In the genomic region with DNA sequence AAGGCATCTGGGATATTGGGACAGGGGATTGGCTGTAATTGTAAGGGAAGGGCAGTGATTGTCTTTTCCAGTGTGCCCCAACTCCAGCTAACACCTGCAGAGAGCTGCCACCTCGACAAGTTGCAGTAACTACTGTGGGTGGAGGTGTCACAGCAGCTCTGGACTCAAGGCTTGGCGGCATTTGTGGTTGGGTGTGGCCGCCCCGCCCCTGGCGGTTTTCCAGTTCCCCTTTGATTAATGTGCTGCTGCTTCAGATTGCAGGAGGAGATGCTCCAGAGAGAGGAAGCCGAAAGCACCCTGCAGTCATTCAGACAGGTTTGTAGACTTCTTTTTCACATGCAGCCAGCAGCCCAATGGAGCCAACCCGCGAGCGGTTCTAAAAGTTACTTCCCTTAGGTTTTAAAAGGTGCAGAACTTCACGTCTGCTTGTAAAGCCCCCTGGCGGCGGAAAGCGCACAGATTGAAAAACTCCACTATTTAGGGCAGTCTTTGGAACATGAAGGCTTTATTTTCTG, we compare ENCODE assay signal across 8 mouse cellular contexts. TPM values are rescaled to one million over a fixed set of nuclear protein-coding genes. Genes with fewer than 3 reads are reported as not detected.
DNase-seq lines count a peak whose midpoint lies in the region; ATAC-seq lines count a peak whose summit lies in the region.

No protein-coding gene starts in this region.

- peak overlapping the region; percentile 49 for H3K4me3 ChIP-seq in erythroblast, embryonic 14.5 days (replicated peaks)
- H3K4me3 ChIP-seq in embryonic facial prominence, embryonic 12.5 days = peak overlapping the region; percentile 72
- H3K4me3 ChIP-seq in heart, embryonic 10.5 days = peak overlapping the region; percentile 80
- H3K4me3 ChIP-seq in limb, embryonic 13.5 days = peak overlapping the region; percentile 85
- H3K4me3 ChIP-seq in midbrain, embryonic 14.5 days (replicated peaks; ENCODE audit: low read depth, low read length) = peak overlapping the region; percentile 67

- H3K9ac ChIP-seq in embryonic facial prominence, embryonic 12.5 days = peak overlapping the region; percentile 84
- peak overlapping the region; percentile 92 for H3K9ac ChIP-seq in limb, embryonic 13.5 days
- H3K9ac ChIP-seq in midbrain, embryonic 14.5 days (replicated peaks; ENCODE audit: low read length) = peak overlapping the region; percentile 75

- DNase-seq in heart, embryonic 10.5 days (ENCODE audit: low spot score) = peak; percentile 80
- peak; percentile 80 for DNase-seq in kidney, adult 9 months
- peak; percentile 92 for DNase-seq in midbrain, embryonic 14.5 days
- peak; percentile 75 to 81 for DNase-seq in spleen, adult 18-20 months

- peaks cover 23% of the 10 kb centered on the region for H3K4me1 ChIP-seq in erythroblast, embryonic 14.5 days (ENCODE audit: control insufficient read depth)
- peaks cover 16% of the 10 kb centered on the region; the same call in 1 of the 2 replicates for H3K4me1 ChIP-seq in embryonic facial prominence, embryonic 12.5 days
- H3K4me1 ChIP-seq in heart, embryonic 10.5 days = peaks cover 18% of the 10 kb centered on the region
- H3K4me1 ChIP-seq in limb, embryonic 13.5 days = peaks cover 31% of the 10 kb centered on the region
- H3K4me1 ChIP-seq in midbrain, embryonic 14.5 days (ENCODE audit: control insufficient read depth, insufficient read depth, low read length) = peaks cover 13% of the 10 kb centered on the region

- H3K27ac ChIP-seq in embryonic facial prominence, embryonic 12.5 days = peak overlapping the region; percentile 96
- H3K27ac ChIP-seq in heart, embryonic 10.5 days = peak overlapping the region; percentile 94
- peak overlapping the region; percentile 95 for H3K27ac ChIP-seq in limb, embryonic 13.5 days
- peak overlapping the region; percentile 90 for H3K27ac ChIP-seq in midbrain, embryonic 14.5 days (replicated peaks; ENCODE audit: low read depth, low read length)

- peaks cover 73% of the 10 kb centered on the region for H3K27me3 ChIP-seq in erythroblast, embryonic 14.5 days (ENCODE audit: control insufficient read depth)
- no peaks in the 10 kb centered on the region for H3K27me3 ChIP-seq in embryonic facial prominence, embryonic 12.5 days
- H3K27me3 ChIP-seq in heart, embryonic 10.5 days (ENCODE audit: insufficient read depth, poor library complexity, severe bottlenecking) = no peaks in the 10 kb centered on the region
- H3K27me3 ChIP-seq in limb, embryonic 13.5 days = no peaks in the 10 kb centered on the region
- no peaks in the 10 kb centered on the region for H3K27me3 ChIP-seq in midbrain, embryonic 14.5 days (ENCODE audit: control insufficient read depth, insufficient read depth, low read length)

- no peaks in the 10 kb centered on the region for H3K36me3 ChIP-seq in erythroblast, embryonic 14.5 days (ENCODE audit: control insufficient read depth)
- peaks cover 28% of the 10 kb centered on the region for H3K36me3 ChIP-seq in embryonic facial prominence, embryonic 12.5 days
- H3K36me3 ChIP-seq in heart, embryonic 10.5 days = peaks cover 42% of the 10 kb centered on the region
- H3K36me3 ChIP-seq in limb, embryonic 13.5 days = peaks cover 34% of the 10 kb centered on the region
- peaks cover 20% of the 10 kb centered on the region for H3K36me3 ChIP-seq in midbrain, embryonic 14.5 days (ENCODE audit: control insufficient read depth, insufficient read depth, low read length)

- WGBS in embryonic facial prominence, embryonic 12.5 days = 2% methylated on average over 13 of the region's 13 CpGs
- 1% methylated on average over 13 of the region's 13 CpGs for WGBS in heart, embryonic 10.5 days
- WGBS in limb, embryonic 13.5 days = 0% methylated on average over 13 of the region's 13 CpGs
- WGBS in midbrain, embryonic 14.5 days = 0% methylated on average over 13 of the region's 13 CpGs

- peak overlapping the region; percentile 74 for H3K4me2 ChIP-seq in embryonic facial prominence, embryonic 12.5 days (replicated peaks)
- H3K4me2 ChIP-seq in limb, embryonic 13.5 days (replicated peaks) = peak overlapping the region; percentile 66
- H3K4me2 ChIP-seq in midbrain, embryonic 14.5 days (ENCODE audit: low read length) = peak overlapping the region; percentile 80

- ATAC-seq in erythroblast, adult 5-6 weeks (replicated peaks; ENCODE audit: low FRiP score, poor library complexity, severe bottlenecking) = no peak
- ATAC-seq in embryonic facial prominence, embryonic 12.5 days (ENCODE audit: insufficient number of reproducible peaks, insufficient read depth, low FRiP score, low TSS enrichment) = no peak
- ATAC-seq in limb, embryonic 13.5 days (ENCODE audit: low FRiP score, low read depth) = no peak
- no peak for ATAC-seq in midbrain, embryonic 14.5 days (ENCODE audit: low FRiP score, low TSS enrichment)

- H3K9me3 ChIP-seq in erythroblast, embryonic 14.5 days (ENCODE audit: control insufficient read depth, low read length) = peaks cover 2% of the 10 kb centered on the region; the same call in 1 of the 2 replicates
- H3K9me3 ChIP-seq in embryonic facial prominence, embryonic 12.5 days = no peaks in the 10 kb centered on the region
- H3K9me3 ChIP-seq in heart, embryonic 10.5 days = no peaks in the 10 kb centered on the region
- no peaks in the 10 kb centered on the region for H3K9me3 ChIP-seq in limb, embryonic 13.5 days
- H3K9me3 ChIP-seq in midbrain, embryonic 14.5 days (ENCODE audit: control insufficient read depth, low read length) = no peaks in the 10 kb centered on the region

RNA-seq across cellular contexts. Expression of a gene that starts 1.6 kb away (rescaled TPM):
- polyA plus RNA-seq in erythroblast, embryonic 14.5 days (2012) = 3.2 and 3.5 TPM in 2 replicates
- total RNA-seq in erythroblast, adult 5-6 weeks (2015; ENCODE audit: low replicate concordance) = 309 and 388 TPM in 2 replicates
- total RNA-seq in erythroblast, adult 5-6 weeks (2017; ENCODE audit: low replicate concordance) = 216 and 250 TPM in 2 replicates
- 751 and 762 TPM in 2 replicates for polyA plus RNA-seq in embryonic facial prominence, embryonic 12.5 days (2016; fragmentation: Nextera tagmentation; extraction: Ambion mirVana)
- 590 and 679 TPM in 2 replicates for polyA plus RNA-seq in heart, embryonic 10.5 days (2016; fragmentation: Nextera tagmentation; extraction: Ambion mirVana)
- 863 and 871 TPM in 2 replicates for polyA plus RNA-seq in limb, embryonic 13.5 days (2015; fragmentation: Nextera tagmentation; extraction: Ambion mirVana)
- 432 and 607 TPM in 2 replicates for polyA plus RNA-seq in midbrain, embryonic 14.5 days (2014; fragmentation: Nextera tagmentation; extraction: Ambion mirVana)

RNA-seq across cellular contexts. Expression of a gene that starts 30.9 kb away (rescaled TPM):
- polyA plus RNA-seq in erythroblast, embryonic 14.5 days (2012) = 0.05 and 0.15 TPM in 2 replicates
- 8.6 and 9.2 TPM in 2 replicates for total RNA-seq in erythroblast, adult 5-6 weeks (2015; ENCODE audit: low replicate concordance)
- 2.2 and 3.8 TPM in 2 replicates for total RNA-seq in erythroblast, adult 5-6 weeks (2017; ENCODE audit: low replicate concordance)
- 7.3 and 8.4 TPM in 2 replicates for polyA plus RNA-seq in embryonic facial prominence, embryonic 12.5 days (2016; fragmentation: Nextera tagmentation; extraction: Ambion mirVana)
- 8.7 and 10.4 TPM in 2 replicates for polyA plus RNA-seq in heart, embryonic 10.5 days (2016; fragmentation: Nextera tagmentation; extraction: Ambion mirVana)
- polyA plus RNA-seq in limb, embryonic 13.5 days (2015; fragmentation: Nextera tagmentation; extraction: Ambion mirVana) = 10.2 and 12.6 TPM in 2 replicates
- 8.6 and 8.9 TPM in 2 replicates for polyA plus RNA-seq in midbrain, embryonic 14.5 days (2014; fragmentation: Nextera tagmentation; extraction: Ambion mirVana)

Comparison
In these comparisons a context has a peak if more than half of its experiments do, and no peak if none do; other contexts are left out.
1. RNA of a gene that starts 1.6 kb away (polyA plus RNA-seq): 863 to 871 TPM in limb, embryonic 13.5 days, 751 to 762 TPM in embryonic facial prominence, embryonic 12.5 days, 432 to 607 TPM in midbrain, embryonic 14.5 days and 590 to 679 TPM in heart, embryonic 10.5 days; 3.2 to 3.5 TPM in erythroblast, embryonic 14.5 days; every median in the first group is over 10 times any median in the second.
2. Peak in every context shown above with its lines, with median percentiles within 50 percentile points of each other: H3K4me3 ChIP-seq, H3K27ac ChIP-seq, H3K4me2 ChIP-seq, H3K9ac ChIP-seq and DNase-seq.